In genomic region chr9:63135356-63135755, GRCm38 (mm10) we compare ENCODE assay signal across 9 mouse cellular contexts. TPM values are rescaled to one million over a fixed set of nuclear protein-coding genes. Genes with fewer than 3 reads are reported as not detected.
DNase-seq lines count a peak whose midpoint lies in the region; ATAC-seq and TF ChIP-seq lines count a peak whose summit lies in the region.
"Had no signal": no experiment of that assay in that cellular context is flagged by ENCODE, and none has a peak within 500 bp of the region (broad histone marks: within the 10 kb centered on the region; RNA-seq: fewer than 3 reads in every experiment).

No protein-coding gene starts in this region.

- TF ChIP-seq CTCF in left cerebral cortex, adult 2 months (IDR thresholded peaks at IDR 0.05), result no peak

- H3K27ac ChIP-seq in left cerebral cortex, adult 2 months, result no peak overlapping the region
- H3K27ac ChIP-seq in embryonic facial prominence, embryonic 13.5 days, result no peak overlapping the region
- H3K27ac ChIP-seq in intestine, embryonic 15.5 days, result no peak overlapping the region
- H3K27ac ChIP-seq in neural tube, embryonic 12.5 days, result no peak overlapping the region

- H3K4me1 ChIP-seq in embryonic facial prominence, embryonic 13.5 days, result peaks cover 69% of the 10 kb centered on the region
- H3K4me1 ChIP-seq in intestine, embryonic 15.5 days (replicated peaks), result peaks cover 35% of the 10 kb centered on the region
- peaks cover 44% of the 10 kb centered on the region for H3K4me1 ChIP-seq in neural tube, embryonic 12.5 days

- H3K4me3 ChIP-seq in left cerebral cortex, adult 2 months, result peak overlapping the region; percentile 30
- H3K4me3 ChIP-seq in embryonic facial prominence, embryonic 13.5 days, result peak overlapping the region; percentile 37
- H3K4me3 ChIP-seq in intestine, embryonic 15.5 days (replicated peaks), result peak overlapping the region; percentile 17; the same call in 1 of the 2 replicates
- H3K4me3 ChIP-seq in neural tube, embryonic 12.5 days, result peak overlapping the region; percentile 26; the same call in 1 of the 2 replicates

- intact Hi-C loops in left cerebral cortex, adult 2 months (cut with DNase I), result loop anchor here (2.0 to 5.0 kb wide), 4 partner anchors 263 to 952 kb away; partner anchors contain the start of gene 2300009A05Rik

- peaks cover 70% of the 10 kb centered on the region for H3K27me3 ChIP-seq in embryonic facial prominence, embryonic 13.5 days
- peaks cover 63% of the 10 kb centered on the region for H3K27me3 ChIP-seq in intestine, embryonic 15.5 days (replicated peaks)
- peaks cover 66% of the 10 kb centered on the region for H3K27me3 ChIP-seq in neural tube, embryonic 12.5 days (replicated peaks)

- no peak for DNase-seq in left cerebral cortex, adult 2 months (ENCODE audit: extremely low spot score in 1 of 2, low spot score in 2 of 2)
- no peak for DNase-seq in left cerebral cortex, adult 18-20 months (ENCODE audit: low spot score in 2 of 2)
- DNase-seq in adrenal gland, adult (ENCODE audit: inconsistent age in 2 of 2, low spot score in 1 of 2), result no peak

- H3K36me3 ChIP-seq in embryonic facial prominence, embryonic 13.5 days, result no peaks in the 10 kb centered on the region
- no peaks in the 10 kb centered on the region for H3K36me3 ChIP-seq in intestine, embryonic 15.5 days
- no peaks in the 10 kb centered on the region for H3K36me3 ChIP-seq in neural tube, embryonic 12.5 days

- 2% methylated on average over 11 of the region's 11 CpGs for WGBS in embryonic facial prominence, embryonic 13.5 days
- WGBS in intestine, embryonic 15.5 days, result 4% methylated on average over 11 of the region's 11 CpGs
- 3% methylated on average over 11 of the region's 11 CpGs for WGBS in neural tube, embryonic 12.5 days

- H3K9me3 ChIP-seq in embryonic facial prominence, embryonic 13.5 days, result no peaks in the 10 kb centered on the region
- no peaks in the 10 kb centered on the region for H3K9me3 ChIP-seq in intestine, embryonic 15.5 days
- no peaks in the 10 kb centered on the region for H3K9me3 ChIP-seq in neural tube, embryonic 12.5 days

- H3K4me2 ChIP-seq in embryonic facial prominence, embryonic 13.5 days, result peak overlapping the region; percentile 62
- peak overlapping the region; percentile 56 for H3K4me2 ChIP-seq in intestine, embryonic 15.5 days (replicated peaks)
- H3K4me2 ChIP-seq in neural tube, embryonic 12.5 days (replicated peaks), result peak overlapping the region; percentile 56

- H3K9ac ChIP-seq in embryonic facial prominence, embryonic 13.5 days, result 0 out of 2 replicates have a peak overlapping the region, but pooled peaks have one; percentile 32
- H3K9ac ChIP-seq in intestine, embryonic 15.5 days, result no peak overlapping the region
- peak overlapping the region; percentile 21; the same call in 1 of the 2 replicates for H3K9ac ChIP-seq in neural tube, embryonic 12.5 days

- ATAC-seq in embryonic facial prominence, embryonic 13.5 days (ENCODE audit: insufficient number of reproducible peaks, insufficient read depth, low FRiP score, low TSS enrichment, low read depth), result no peak
- ATAC-seq in intestine, embryonic 15.5 days, result no peak
- no peak for ATAC-seq in neural tube, embryonic 12.5 days (ENCODE audit: low FRiP score, low read depth)
- ATAC-seq in erythroid progenitor cell, adult 5-6 weeks (replicated peaks; ENCODE audit: low FRiP score, poor library complexity, severe bottlenecking), result no peak
- no peak for ATAC-seq in activated CD4-positive, CD25-positive, alpha-beta regulatory T cell, adult 4 months

RNA-seq across cellular contexts. Expression of gene Skor1, which starts 13.4 kb away (rescaled TPM):
- total RNA-seq in left cerebral cortex, adult 2 months (2021), result under 1 TPM; 0.28 to 0.29 TPM
- total RNA-seq in left cerebral cortex, adult 18-20 months (2021), result under 1 TPM; 0.23 TPM
- 0.58 TPM in 1 of 2 replicates, not detected in the other for polyA plus RNA-seq in embryonic facial prominence, embryonic 13.5 days (2015; fragmentation: Nextera tagmentation; extraction: Ambion mirVana)
- polyA plus RNA-seq in intestine, embryonic 15.5 days (2015; fragmentation: Nextera tagmentation; extraction: Ambion mirVana), result not detected in 2 replicates
- polyA plus RNA-seq in neural tube, embryonic 12.5 days (2016; fragmentation: Nextera tagmentation; extraction: Ambion mirVana), result 39.1 and 47.0 TPM in 2 replicates
- not detected in 2 replicates for total RNA-seq in erythroid progenitor cell, adult 5-6 weeks (2015; ENCODE audit: low replicate concordance)
- total RNA-seq in erythroid progenitor cell, adult 5-6 weeks (2017; ENCODE audit: low replicate concordance), result not detected in 2 replicates
- polyA plus RNA-seq in activated CD4-positive, CD25-positive, alpha-beta regulatory T cell, adult 4 months (2017; shearing (Covaris generic)), result not detected
- total RNA-seq: hematopoietic stem cell, adult 5-6 weeks had no signal

Comparison
In these comparisons a context has a peak if more than half of its experiments do, and no peak if none do; other contexts are left out.
1. RNA of gene Skor1, which starts 13.4 kb away (polyA plus RNA-seq): 39.1 to 47.0 TPM in neural tube, embryonic 12.5 days; 0.58 TPM in embryonic facial prominence, embryonic 13.5 days, not detected in intestine, embryonic 15.5 days and not detected in activated CD4-positive, CD25-positive, alpha-beta regulatory T cell, adult 4 months; every median in the first group is over 10 times any median in the second.
2. Peak in every context shown above with its lines, with median percentiles within 50 percentile points of each other: H3K4me3 ChIP-seq and H3K4me2 ChIP-seq.